Mouse (Mus musculus): ENCODE measurements around the gene Ginm1.
A peak's percentile ranks its signal among the peaks of the same experiment; 100 is the strongest.
"Not testable (repeated sequence)": the region's sequence is repeated elsewhere in the genome, so short reads cannot be mapped to it uniquely, and the experiment has no call there.

Gene Ginm1

DNA sequence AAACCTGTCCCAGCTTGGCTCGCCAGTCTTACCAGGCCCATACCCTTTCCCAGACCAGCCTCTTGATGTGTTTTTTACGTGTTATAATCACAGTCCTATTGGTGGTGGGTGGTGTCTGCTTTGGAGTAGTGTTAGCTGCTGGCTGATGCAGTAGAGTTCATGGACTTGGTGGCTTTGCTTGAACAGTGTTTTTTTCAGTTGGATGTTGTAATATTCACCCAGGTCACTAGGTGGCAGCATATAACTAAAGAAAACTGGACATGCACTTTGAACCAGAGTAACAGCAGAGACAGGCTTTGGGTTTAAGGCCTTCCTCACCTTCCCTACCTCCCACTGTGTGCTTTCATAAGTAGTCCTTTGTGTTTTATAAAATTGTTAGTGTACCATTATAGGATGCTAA lies 17.3 kb upstream of the Ginm1 start:
- peak; percentile 87 for DNase-seq (ENCODE audit: low spot score)

DNA sequence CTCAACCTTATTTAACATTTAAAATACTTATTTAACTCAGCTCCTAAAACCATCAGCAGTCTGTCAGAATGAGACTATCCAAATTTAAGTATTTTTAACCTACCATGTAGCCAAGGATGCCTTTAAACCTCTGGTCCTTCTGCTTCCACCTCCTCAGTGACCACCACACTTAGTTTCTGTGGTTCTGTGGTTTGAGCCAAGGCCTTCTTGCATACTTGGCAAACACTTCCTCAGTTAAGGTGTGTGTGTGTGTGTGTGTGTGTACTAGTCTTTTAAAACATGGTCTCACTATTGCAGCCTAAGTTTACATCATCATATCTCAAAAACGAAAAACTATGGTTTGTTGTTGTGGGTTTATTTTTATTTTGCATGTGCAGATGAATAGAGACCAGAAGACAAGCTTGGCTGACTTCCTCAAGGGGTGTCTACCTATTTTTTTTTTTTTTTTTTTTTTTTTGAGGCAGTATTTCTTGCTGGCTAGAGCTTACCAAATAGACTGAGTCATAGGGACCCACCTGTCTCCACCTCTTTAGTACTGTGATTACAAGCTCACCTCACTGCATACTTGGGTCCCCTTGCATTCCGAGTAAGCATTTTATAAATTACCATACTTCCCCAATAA lies 10.0 kb upstream of the Ginm1 start:
- DNase-seq (ENCODE audit: low spot score), result no peak

DNA sequence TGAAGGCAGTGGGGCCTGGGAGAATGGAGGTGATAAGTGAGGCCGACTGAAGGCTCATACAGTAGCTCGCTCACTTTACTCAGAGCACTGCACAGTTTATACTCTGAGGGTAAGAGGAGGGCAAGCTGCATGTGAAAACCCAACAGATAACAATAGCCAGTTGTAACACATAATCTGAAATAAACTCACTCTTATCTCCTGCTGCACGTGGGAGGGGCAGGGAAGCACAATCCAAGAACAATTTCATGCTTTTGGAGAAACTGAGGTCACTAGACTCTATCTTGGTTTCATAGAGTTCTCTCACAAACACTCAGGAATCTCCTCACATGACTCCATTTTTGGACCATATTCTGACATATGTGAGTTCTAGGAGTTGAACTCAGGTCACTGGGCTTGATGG lies 8.6 kb upstream of the Ginm1 start:
- DNase-seq (ENCODE audit: low spot score), result no peak

DNA sequence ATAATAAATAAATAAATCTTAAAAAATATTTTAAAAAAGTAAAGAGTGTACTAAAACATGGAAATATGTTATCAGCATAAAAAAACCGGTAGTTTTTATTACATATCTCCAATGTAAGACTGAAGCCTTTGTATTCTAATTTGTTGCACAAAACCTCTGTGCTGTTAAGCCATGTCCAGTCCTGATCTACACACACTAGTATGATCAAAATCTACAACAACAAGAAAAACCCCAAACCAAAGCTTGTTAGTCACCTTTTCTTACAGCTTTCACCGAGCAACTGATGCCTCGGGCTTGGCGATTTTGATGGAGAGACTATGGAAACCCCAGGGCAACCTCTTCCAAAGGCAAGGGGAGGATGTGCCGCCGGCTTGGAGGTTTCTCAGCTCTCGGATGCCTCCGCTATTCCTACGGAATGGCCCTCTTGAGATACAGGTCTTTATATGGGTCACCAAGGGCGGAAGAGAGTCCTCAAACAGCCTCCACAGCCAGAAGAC lies 322 bp downstream of the Ginm1 start:
- DNase-seq (ENCODE audit: low spot score), result no peak

DNA sequence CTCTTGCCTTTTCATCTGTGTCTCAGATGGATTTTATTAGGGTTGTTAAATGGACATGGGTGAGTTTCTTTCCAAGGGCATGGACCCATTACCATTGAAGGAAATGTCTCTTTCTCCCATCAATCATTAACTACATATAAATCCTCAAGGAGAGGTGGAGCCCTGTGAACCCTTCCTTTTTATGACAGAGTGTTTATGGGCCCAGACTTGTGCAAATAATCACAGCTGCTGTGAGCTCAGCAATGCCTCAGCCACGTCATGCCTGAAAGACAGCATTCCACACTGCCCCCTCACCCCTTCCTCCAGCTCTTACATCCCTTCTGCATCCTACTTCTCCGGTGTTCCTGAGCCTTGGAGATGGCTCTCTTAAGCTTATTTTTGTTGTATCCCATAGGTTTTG lies 5.3 kb downstream of the Ginm1 start:
- no peak for DNase-seq (ENCODE audit: low spot score)

DNA sequence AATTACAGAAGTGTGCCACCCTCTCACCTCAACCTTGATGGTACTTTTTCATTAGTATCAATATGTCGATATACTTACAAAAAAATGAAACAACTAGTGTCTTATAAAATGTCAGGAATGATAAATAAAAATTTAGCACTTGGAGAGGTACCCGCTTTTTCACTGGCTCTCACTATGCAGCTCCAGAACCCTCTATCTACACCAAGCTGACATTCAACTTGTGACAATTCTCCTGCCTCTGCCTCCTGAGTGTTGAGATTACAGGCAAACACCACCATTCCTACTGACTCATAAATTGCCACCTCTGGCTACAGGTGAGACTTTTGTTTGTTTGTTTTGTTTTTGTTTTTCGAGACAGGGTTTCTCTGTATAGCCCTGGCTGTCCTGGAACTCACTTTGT lies 11.4 kb downstream of the Ginm1 start:
- no peak for DNase-seq (ENCODE audit: low spot score)

DNA sequence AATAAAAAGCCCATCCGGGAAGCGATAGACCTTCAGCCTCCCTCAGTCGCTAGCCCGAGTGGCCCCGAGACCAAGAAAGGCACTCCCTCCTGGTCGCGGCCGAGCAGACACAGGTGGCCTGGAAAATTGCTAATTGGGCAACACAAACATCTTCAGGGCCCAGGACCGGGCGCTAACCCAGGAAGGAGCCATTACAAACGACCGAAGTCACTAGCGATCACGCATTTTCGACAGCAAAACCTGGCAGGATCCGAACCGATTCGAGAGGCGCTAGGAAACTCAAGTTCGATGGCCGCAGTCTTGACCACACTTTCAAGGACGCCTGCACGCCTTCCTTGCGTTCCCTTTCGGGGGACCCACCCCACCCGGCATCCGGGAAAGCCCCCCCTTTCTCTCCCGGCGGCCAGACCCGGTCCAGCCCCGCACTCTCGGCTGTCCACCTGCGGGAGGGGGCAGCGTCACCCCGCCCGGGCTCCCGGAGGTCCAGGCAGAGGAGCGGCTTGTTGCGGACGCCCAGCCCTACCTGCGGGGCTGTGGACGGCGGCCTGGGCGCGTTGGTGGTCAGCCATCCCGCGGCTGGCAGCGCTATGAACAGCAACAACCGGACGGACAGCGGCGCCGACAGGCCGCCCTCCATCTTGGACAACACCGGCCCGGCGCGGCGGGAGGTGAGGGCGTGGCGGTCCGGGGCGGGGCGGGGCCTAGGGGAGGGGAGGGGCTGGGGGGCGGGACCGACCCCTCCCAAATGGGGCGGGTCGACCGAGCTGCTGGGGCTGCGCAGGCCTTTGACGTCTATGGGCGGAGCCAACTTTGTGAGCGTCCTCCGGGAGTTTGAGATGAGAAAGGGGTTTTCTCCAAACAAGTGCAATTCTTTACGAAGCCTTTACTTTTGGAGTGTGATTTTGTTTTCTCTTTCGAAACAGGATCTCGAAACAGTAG lies 12.1 kb downstream of the Ginm1 start:
- peak; percentile 91 for DNase-seq (ENCODE audit: low spot score)

DNA sequence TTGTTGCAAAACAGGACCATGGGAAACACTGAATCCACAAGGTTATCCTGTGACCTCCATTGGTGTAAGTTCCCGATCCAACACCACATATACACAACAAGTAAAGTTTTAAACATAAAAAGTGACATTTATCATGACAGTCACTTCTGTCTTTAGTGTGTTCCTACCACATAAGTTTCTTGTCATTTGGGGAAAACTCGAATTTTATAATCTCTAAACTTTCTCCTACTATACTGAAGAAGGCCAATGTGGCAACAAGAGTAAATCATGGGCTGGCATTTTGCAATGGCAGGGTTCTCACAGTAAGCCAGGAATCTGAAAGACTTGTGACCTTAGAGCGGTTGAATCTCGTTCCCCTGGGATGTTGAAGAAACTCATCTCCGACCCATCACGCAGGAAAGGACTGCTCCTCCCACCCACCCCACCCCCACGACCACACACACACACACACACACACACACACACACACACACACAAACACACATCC lies 12.8 kb downstream of the Ginm1 start:
- DNase-seq (ENCODE audit: low spot score), result no peak

DNA sequence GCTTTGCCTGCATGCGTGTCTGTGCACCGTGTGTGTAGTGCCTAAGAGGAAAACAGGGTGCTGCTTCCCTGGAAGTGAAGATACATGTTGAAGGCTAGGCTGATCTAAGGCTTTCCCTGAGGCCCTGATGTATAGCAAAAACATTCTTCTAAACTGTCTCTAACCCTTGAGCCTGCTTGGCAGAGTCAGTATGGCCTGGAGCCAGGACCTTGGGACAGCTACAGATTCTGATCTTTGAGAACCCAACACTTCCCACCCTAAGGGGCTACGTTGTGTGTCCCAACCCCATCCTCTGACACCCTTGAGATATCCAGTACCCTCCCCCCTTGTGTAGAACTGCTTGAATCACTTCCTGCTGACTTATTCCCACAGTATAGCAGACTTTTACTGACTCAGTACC lies 14.3 kb downstream of the Ginm1 start:
- no peak for DNase-seq (ENCODE audit: low spot score)

DNA sequence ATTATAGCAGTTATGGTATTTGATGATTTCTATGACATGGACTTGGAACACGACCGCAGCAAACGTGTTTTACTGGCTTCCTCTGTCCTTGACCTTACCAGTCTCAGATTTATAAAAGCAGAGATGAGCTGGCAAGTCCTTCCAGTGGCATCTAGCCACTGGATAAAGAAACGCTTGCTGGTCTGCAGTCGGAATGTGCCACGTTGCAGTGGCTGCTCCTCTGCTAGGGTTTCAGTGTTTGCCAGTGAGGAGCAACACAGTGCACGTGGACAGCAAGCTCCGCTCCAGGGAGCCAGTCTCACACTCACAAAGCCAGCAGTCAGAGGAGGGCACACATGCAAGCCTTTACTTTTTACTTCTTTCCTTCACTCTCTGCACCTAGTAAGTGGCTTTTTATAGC lies 17.2 kb downstream of the Ginm1 start:
- no peak for DNase-seq (ENCODE audit: low spot score)

DNA sequence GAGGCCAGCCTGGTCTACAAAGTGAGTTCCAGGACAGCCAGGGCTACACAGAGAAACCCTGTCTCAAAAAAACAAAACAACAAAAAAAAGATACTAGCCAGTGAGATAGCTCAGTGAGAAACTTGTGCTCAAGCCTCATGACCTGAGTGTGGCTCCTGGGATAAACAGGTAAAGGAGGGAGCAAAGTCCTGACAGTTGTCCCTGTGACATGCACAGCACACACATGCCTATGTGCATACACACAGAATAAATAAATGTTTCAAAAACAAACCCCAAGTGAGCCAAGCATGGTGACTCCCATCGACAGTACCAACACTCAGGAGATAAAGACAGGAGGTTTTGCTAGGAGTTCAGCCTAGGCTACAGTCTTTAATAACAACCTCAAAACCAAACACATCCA lies 19.9 kb downstream of the Ginm1 start:
- DNase-seq (ENCODE audit: low spot score), result no peak

DNA sequence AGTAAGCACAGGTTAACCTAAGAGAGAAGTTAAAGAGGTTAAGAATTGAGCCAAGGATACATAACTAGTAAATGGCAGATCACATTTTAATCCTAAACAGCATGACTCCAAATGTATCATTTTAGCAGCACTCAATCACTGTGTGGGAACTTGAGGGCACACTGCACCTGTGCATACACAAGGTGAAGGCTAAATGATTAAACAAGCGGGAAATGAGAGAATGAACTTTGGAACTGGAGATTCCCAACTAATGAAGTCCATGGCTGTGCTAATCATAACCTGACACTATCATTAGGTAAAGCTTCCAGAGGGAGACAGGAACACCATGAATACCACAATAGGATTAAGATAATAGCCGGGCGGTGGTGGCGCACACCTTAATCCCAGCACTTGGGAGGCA lies 20.3 kb downstream of the Ginm1 start:
- no peak for DNase-seq (ENCODE audit: low spot score)

DNA sequence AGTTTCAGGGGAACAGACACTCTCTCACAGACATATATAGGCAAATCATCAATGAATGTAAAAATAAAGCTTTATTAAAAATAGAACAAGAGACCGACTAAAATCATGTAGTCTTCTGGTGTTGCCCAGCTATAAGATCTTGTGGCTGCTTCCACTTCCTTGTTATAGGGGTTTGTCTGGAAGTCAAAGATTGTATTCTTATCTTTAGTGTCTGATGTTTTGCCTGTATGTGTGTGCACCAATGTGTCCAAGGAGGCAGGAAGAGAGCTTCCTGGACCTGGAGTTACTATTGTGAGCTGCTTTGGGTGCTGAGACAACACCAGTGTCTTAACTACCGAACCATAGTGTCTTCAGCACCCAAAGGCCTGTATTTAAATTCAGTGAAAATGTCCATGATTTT lies 35.1 kb downstream of the Ginm1 start:
- no peak for DNase-seq (ENCODE audit: low spot score)

DNA sequence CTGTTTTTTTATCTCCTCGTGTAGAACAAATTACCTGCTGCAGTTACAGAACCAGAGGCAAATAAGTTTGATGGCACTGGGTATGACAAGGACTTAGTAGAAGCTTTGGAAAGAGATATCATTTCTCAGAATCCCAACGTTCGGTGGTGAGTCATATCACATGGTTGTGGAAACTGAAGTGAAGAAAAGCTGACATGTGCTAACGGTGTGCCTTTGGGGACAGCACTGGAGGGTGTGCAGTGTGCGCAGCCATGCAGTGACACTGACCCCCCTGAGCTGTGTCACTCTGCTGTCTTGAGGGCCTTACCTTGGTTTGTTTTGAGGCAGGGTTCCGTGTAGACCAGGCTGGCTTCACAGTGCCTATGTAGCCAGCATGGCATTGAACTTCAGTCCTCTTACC lies 43.9 kb downstream of the Ginm1 start:
- no peak for DNase-seq (ENCODE audit: low spot score)

DNA sequence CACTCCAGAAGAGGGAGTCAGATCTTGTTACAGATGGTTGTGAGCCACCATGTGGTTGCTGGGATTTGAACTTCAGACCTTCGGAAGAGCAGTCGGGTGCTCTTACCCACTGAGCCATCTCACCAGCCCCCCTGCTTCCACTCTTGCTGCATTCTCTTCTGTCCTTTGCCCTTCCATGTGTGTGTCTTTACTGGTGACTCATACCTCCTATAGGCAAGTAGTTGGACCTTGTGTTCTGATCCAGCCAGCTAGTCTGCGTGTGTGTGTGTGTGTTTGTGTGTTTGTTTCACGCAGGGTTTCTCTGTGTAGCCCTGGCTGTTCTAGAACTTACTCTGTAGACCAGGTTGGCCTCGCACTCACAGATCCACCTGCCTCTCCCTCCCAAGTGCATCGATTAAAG lies 47.1 kb downstream of the Ginm1 start:
- DNase-seq (ENCODE audit: low spot score), result not testable (repeated sequence)

DNA sequence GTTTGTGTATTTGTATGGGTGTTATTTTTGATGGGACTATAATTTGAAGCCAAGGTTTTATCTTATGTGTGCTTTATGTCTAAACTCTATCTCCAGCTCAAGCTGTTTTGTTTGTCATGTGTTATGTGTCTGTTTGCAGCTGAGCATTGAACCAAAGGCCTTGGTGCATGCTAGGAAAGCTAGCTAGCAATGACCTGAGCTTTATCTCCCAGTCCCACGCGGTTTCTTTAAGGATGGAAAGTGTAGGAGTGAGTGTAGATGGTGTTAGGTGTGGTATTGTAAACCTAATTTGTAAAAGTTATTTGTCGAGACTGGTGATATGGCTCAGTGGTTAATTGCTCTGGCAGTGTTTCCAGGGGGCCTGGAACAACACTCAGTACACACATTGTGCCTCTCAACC lies 54.7 kb downstream of the Ginm1 start:
- DNase-seq (ENCODE audit: low spot score), result no peak

DNA sequence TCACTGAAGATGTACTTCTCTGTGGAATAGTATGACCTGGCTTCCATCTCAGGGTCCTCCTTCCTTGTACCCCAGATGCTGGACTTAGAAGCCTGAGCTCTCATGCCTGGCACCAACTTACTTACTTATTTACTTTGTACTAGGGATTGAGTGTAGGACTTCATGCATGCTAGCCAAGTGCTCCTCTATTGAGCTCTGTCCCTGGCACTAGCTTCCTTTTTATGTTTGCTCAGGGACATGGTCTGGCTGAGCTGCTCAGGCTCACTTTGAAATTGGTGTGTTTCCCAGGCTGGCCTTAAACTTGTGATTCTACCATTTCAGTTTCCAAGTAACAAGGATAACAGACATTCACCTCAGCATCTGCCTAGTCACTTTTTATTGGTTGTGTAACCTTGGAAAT lies 55.5 kb downstream of the Ginm1 start:
- no peak for DNase-seq (ENCODE audit: low spot score)

DNA sequence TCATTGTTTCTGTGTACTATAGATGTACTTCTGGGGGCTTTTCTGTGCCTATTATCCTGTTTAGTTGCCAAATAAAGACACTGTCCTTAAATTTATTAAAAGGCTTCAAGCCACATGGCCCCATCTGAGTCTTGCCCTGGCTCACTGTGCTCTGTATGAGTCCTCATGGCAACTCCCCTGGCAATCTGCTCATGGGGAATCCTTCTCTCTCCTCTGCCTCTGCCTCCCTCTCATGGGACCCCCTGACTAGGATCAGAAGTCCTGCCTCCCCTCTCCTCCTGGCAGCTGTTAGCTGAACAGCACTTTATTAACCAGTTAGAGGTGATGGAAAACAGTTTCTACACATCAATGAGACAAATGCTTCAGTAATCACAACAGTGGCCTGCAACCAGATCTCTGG lies 61.0 kb downstream of the Ginm1 start:
- DNase-seq (ENCODE audit: low spot score), result no peak

DNA sequence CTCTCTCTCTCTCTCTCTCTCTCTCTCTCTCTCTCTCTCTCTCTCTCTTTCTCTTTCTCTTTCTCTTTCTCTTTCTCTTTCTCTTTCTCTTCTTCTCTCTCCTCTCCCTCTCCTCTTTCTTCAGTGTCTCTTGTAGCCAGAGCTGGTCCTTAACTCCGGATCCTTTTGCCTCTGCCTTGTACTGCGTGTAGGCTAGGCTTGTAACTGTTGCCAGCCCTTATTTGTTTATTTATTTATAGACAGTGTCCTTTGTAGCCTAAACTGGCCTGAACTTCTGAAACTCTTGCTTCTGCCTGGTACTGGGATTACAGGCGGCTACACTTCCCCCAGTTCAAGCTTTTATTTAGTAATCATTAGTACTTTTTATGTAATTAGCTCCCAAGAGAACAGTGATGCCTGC lies 65.6 kb downstream of the Ginm1 start:
- no peak for DNase-seq (ENCODE audit: low spot score)

DNA sequence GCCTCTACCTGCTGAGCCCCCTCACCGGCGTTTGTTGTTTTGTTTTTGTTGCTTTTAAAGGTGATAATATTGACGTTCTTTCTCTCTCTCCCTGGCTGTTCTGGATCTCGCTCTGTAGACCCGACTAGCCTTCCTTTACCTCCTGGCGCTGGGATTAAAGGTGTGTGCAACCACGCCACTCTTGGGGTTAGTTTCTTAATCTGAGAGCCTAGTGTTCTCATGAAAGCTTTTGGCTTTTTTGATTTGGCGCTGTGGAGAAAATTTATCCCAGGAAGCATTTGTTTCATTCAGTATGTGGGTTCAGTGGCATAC lies 66.2 kb downstream of the Ginm1 start:
- no peak for DNase-seq (ENCODE audit: low spot score)

DNA sequence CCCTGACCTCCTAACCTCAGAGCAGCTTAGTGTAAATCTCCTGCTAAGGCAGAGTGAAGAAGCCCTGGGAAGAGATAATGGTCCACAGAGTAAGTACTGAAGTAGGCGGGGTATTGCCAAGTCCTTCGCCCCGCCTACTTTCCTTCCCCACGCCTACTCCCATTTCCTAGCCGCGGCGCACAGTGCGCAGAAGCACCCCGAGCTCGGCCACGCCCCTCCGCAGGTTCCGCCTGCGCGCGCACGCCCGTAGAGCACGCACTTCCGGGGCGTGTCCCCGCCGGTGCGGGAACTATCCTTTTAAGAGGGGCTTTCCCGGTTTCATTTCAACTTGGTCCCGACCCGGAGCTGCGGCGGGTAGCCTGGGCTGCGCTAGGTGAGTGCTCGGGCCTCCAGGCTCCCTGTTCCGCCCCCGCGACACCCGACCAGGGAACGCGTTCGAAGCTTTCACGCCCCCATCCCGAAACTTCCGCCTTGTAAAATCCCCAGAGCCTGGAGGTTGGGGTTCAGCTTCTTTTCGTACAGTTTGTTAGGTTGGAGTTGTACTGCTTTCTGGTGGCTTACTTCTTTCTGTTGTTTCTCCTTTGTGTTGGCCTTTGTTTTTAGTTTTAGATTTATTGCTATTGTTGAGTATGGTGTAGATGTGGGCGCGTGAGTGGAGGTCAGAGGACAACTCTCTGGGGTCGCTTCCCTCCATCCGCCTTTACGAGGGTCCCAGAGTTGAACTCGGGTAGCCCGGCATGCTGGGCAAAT lies 66.7 kb downstream of the Ginm1 start, which contains the start of gene Katna1:
TSS of gene Katna1 (plus strand) at position 250 of the 750 bp plus-strand sequence.
- DNase-seq (ENCODE audit: low spot score), result peak; percentile 98

Data from embryo, embryonic 10.5 days (tissue).